Mouse (Mus musculus) left cerebral cortex, postnatal 25 days (tissue): ENCODE measurements around the gene A930017K11Rik. TPM values are rescaled to one million over a fixed set of nuclear protein-coding genes. Genes with fewer than 3 reads are reported as not detected.
A peak's percentile ranks its signal among the peaks of the same experiment; 100 is the strongest.

Source experiments
- DNase-seq, 2 experiments: peaks; one replicate each; pipeline ENCODE4 v3.0.0; 2022; ENCODE audit warnings: low spot score in 2 of 2, mixed read lengths in 1 of 2
- intact Hi-C: fragments of 180-260 bp; cut with DNase I; formaldehyde crosslinking; loops from one replicate; pipeline ENCODE4 v1.15.1; 2025
- total RNA-seq, 2 experiments: library from RNA; stranded (reverse); gene quantifications; 2 replicates each; pipeline ENCODE4 v1.2.3; 2021

The A930017K11Rik gene
- under 1 TPM in 1 of 2 experiments, not detected in 1; 0.23 TPM for total RNA-seq

DNA sequence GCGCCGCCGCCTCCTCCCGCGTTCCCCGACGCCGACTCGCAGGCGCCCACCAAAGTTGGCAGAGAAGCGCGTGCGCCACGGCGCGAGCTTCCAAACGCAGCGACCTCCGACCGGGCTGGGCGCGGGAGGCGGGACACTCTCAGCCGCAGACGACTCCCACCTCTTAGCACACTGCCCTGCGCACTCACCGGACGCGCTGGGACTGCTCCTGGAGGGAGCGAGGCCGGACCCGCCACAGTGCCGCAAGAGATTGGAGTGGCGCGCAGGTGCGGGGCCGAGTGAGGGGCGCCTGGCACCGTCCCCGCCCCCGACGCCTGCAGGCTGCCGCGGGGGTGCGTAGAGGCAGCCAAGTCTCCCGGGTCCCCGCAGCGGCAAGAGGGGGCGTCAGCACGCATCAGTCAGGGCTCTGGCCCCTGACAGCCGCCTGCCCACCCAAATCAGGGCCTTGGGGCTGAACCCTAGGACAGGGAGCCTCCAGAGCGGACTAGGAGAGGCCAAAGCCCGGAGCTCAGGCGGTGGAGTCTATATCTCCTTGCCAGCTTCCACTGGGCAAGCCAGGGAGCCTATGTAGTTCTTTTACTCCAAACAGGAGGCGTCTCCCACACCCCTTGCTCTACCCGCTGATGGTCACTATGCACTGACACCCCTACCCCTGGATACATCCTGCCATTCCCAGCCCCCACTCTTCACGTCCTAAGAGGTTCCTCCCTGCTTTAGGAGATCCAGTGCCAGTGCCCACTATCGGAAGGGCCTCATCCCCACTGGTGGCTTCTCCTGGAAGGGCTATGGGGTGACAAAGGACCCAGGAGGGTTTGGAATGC, at the start of gene A930017K11Rik:
A930017K11Rik (minus strand) TSS at position 763 of the 821 bp plus-strand sequence.
- intact Hi-C loops = no loop called here
- no peak for DNase-seq

- DNase-seq = no peak
- intact Hi-C loops = no loop called here
Observed at GRCm38 (mm10) chr17:25998425-25998824, 46.1 kb upstream of the A930017K11Rik start.

DNA sequence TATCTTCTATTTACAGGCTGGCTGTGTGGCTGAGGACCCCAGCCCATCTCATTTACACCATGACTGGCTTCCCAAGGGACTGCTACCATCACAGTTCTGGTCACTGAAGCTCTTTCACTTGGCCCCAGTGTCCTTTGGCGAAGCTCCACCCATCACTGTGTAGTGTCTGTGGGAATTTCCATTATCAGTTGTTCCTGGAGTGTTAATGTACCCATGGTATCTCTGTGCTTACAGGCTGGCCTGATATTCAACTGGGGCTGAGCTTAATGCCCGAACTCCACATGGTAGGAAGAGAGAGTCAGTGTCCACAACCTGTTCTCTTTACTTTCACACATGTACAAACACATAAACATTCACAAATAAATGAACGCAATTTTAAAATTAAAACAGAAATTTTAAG, 41.1 kb upstream of the A930017K11Rik start:
- no peak for DNase-seq
- intact Hi-C loops = no loop called here

- intact Hi-C loops = no loop called here
- no peak for DNase-seq
Observed at GRCm38 (mm10) chr17:25992274-25992673, 39.9 kb upstream of the A930017K11Rik start.

GRCm38 (mm10) chr17:25990331-25990730, 38.0 kb upstream of the A930017K11Rik start:
- DNase-seq = no peak
- intact Hi-C loops = no loop called here

DNA sequence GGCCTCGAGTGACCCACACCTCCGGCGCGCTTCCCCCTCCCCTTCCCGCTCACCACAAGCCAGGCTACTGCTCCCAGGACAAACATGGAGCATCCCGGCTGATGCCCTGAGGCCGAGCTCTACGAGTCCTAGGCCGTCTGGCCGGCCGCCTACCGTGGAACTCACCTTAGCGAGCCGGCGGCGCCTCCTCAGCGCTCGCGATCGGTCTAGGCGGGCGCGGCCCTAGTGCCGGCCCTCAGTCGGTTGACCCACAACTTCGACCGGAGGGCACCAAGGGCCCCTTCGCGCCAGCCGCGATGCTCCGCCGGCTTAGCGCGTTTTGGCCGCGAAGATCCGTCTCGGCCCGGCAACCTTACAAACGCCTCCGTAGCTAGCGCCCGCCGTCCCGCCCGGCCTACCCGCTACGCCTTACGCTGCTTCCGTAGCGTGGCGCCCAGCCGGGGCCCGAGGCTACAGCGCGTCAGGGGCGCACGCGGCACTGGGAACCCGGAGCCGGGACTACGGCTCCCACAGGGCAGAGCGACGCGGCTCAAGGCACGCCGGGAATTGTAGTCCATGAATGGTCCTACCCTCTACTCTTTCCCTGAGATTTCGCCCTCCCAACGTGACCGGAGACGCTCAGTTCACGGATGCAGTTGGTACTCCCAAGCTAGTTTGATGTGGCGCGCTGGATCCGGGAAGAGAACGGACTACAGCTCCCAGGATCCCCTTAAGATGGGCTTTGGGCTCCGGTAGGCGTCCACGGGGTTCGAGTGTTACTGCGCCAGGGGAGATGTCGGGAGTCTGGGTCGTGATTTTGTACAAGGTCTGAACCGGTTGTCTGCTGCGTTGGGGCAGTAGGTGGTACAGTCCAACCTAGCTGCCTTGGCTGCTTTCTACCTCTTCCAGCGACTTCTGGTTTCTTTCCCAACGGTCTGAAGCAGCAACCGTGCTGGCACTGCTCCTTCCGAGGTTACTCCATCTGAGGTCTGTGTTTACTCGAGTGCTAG, 33.2 kb upstream of the A930017K11Rik start, which contains the start of gene Capn15:
Capn15 (minus strand) TSS at position 491 of the 989 bp plus-strand sequence.
- intact Hi-C loops = loop anchor here (2.0 kb wide), 1 partner anchor 67 kb away; the partner anchor contains the start of gene Rab40c
- peak; percentile 96 to 99 for DNase-seq

GRCm38 (mm10) chr17:25984556-25985305, 32.4 kb upstream of the A930017K11Rik start:
- peak in 1 of 2 experiments; percentile 21 for DNase-seq
- intact Hi-C loops = loop anchor here (2.0 to 5.0 kb wide), 2 partner anchors 66 to 92 kb away; partner anchors contain the start of gene Rab40c

DNA sequence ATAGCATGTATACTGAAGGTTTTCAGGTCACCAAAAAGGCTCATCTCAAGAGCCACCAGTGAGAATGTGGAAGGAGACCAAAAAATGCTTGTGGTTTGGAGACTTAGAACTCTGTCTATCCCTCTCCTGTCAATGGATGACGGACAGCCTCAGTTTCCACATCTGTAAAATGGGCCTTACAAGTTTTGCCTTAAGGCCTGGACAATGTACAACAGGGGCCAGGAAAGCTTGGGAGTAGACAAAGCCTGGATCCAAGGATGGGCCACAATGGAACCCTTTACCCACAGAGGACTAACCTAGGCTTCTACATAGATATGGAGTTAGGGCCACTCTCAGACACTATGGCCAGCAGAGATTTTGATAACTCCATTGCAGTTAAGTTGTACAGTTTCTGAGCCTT, 31.7 kb upstream of the A930017K11Rik start:
- intact Hi-C loops = loop anchor here (2.0 to 5.0 kb wide), 2 partner anchors 65 to 92 kb away; partner anchors contain the start of gene Rab40c
- no peak for DNase-seq

GRCm38 (mm10) chr17:25982913-25983312, 30.5 kb upstream of the A930017K11Rik start:
- DNase-seq = no peak
- intact Hi-C loops = loop anchor here (5.0 kb wide), 1 partner anchor 91 kb away; no protein-coding TSS in a partner anchor

DNA sequence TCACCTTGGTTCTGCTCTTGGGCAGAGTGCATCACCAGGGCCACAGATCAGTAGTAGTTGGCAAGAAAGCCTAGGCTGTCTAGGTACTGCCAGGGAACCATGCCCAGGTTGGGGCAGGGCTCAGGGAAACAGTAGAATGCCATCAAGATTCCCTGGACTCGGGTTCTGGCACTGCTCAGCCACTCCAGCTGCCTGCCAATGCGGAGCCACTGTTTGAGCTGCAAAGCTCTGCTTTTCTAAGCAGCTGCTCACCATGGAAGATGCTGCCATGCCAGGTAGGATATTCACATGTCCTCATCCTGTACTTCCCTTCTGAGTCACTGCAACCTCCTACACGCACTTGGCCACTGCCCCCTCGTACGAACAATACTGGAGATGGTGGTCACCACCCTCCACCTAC, 28.5 kb upstream of the A930017K11Rik start:
- peak in 1 of 2 experiments; percentile 75 for DNase-seq
- intact Hi-C loops = loop anchor here (5.0 kb wide), 1 partner anchor 89 kb away; no protein-coding TSS in a partner anchor

DNA sequence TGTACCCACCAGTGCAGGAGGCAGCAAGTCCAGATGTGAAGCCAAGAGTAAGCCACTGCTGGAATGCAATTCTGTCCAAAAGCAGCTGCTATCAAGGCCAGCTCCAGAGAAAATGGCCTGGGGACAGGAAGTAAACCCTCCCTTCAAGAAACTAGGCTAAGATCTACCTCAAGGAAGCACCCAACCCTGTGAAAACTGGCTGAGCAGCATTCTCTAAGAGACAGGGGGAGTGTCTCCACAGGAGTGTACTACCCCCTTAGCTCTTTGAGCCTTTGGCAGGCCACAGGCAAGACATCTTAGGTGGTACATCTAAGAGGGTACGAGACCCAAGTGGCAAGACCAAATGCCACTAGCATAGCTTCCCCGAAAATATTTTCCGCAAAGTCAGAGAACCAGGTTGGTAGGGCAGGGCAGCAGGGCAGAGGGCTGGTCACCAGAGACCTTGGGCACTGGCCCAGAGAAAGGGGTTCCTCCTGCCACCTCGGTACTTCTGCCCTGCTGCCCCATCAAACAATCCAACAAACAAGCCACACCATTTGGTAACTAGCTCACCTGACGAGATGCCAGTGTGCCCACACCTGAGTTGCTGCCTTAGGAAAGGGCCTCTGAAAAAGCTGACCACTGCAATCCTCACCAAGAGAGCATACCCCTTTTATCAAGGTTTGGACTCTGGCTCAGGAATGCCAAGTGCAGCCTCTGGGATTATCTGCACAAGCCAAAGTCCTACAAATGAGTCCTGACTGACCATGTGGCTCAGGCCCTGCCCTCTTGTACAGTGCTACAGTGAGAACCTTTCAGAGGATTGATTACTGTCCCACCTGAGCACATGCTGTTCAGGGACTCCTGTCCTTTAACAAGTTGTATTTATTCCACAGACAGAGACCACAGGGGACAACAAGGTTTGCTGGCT, 27.7 kb upstream of the A930017K11Rik start:
- intact Hi-C loops = loop anchor here (5.0 kb wide), 1 partner anchor 88 kb away; no protein-coding TSS in a partner anchor

GRCm38 (mm10) chr17:25970954-25971707, 18.8 kb upstream of the A930017K11Rik start:
- no peak for DNase-seq
- intact Hi-C loops = no loop called here

More for the DNA sequence above, 27.7 kb upstream of the A930017K11Rik start:
- DNase-seq = no peak

DNA sequence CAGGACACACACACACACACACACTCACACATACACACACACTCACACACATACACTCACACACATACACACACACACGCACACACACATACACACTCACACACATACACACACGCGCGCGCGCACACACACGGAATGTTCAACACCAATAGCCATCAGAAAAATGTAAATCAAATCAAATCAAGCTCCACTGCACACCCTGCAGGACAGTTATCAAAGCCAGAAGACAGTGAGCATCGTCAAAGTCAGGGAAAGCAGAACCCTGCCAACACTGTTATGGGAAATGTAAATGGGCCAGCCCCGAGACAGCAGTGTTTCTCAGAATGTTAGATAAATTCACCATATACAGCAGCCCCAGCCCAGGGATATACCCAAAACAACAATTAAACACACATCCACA, 18.1 kb upstream of the A930017K11Rik start:
- intact Hi-C loops = no loop called here
- no peak for DNase-seq

GRCm38 (mm10) chr17:25968176-25968575, 15.8 kb upstream of the A930017K11Rik start:
- intact Hi-C loops = no loop called here
- no peak for DNase-seq

- DNase-seq = no peak
- intact Hi-C loops = no loop called here
Observed at GRCm38 (mm10) chr17:25967652-25968051, 15.3 kb upstream of the A930017K11Rik start.

- intact Hi-C loops = no loop called here
Observed at GRCm38 (mm10) chr17:25964271-25964670, 11.9 kb upstream of the A930017K11Rik start.

DNA sequence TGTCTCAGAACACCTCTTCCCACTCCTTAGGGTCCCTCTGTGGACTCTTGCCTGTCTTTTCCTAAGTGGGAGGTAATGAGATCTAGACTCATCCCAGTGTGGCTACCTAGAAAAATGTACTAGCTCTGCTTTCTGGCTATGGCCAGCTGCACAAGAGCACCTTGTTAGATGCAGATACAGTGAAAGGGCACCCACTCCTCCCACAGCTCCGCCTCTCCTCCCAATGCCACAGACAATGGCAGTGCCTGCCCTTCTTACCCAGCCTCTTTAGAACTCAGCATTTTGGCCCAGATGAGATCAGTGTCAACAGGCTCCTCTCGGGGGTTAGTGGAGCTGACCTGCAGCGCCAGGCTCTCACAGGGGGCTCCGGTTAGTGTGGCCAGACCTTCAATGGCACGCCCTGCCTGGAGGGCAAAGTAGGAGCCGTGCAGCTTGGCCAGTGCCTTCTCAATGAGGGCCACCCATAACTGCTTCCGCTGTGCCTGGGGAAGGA, 10.1 kb upstream of the A930017K11Rik start:
- intact Hi-C loops = no loop called here
- DNase-seq = no peak

More at GRCm38 (mm10) chr17:25964271-25964670, 11.9 kb upstream of the A930017K11Rik start:
- no peak for DNase-seq
